Mouse (Mus musculus) lung, adult 2 months (tissue): ENCODE measurements around the gene Gm21885. TPM values are rescaled to one million over a fixed set of nuclear protein-coding genes. Genes with fewer than 3 reads are reported as not detected.

Experiments
- DNase-seq: peaks from one replicate; pipeline ENCODE4 v3.0.0; 2022
- H3K4me1 ChIP-seq: fragments of 200-500 bp; 2 replicates; pipeline ENCODE4 v1.6.1; 2011; ENCODE audit warnings: low read length; ENCODE audit not compliant: control insufficient read depth, insufficient read depth
- H3K4me3 ChIP-seq: fragments of 200-500 bp; replicated peaks from 2 replicates; pipeline ENCODE3; 2011; ENCODE audit warnings: low read depth, mild to moderate bottlenecking, control low read depth, low read length; ENCODE audit errors: extremely low read depth
- CTCF ChIP-seq: fragments of 200-500 bp; IDR thresholded peaks from 2 replicates; pipeline ENCODE4 v1.5.1; 2011; ENCODE audit warnings: mild to moderate bottlenecking, low read length, control low read depth; ENCODE audit not compliant: insufficient read depth
- POLR2A ChIP-seq: fragments of 200-500 bp; IDR thresholded peaks from 2 replicates; pipeline ENCODE4 v1.6.1; 2011; ENCODE audit warnings: low read depth, mild to moderate bottlenecking, control low read depth, low read length, borderline replicate concordance; ENCODE audit errors: extremely low read depth
- WGBS: fragments of 180-500 bp; shearing (Covaris S2); methylation state at CpG from one replicate; pipeline ENCODE4 v1.1.7; 2018; 5-methylcytosine and 5-hydroxymethylcytosine counted together
- polyA plus RNA-seq: library from polyadenylated mRNA; depleted of rRNA; stranded (reverse); fragments of >200 nt; gene quantifications from 2 replicates; pipeline ENCODE4 v1.2.3, GENCODE M21; 2012; rRNA removed

Gm21885 gene
- polyA plus RNA-seq, result not detected in 2 replicates

DNA sequence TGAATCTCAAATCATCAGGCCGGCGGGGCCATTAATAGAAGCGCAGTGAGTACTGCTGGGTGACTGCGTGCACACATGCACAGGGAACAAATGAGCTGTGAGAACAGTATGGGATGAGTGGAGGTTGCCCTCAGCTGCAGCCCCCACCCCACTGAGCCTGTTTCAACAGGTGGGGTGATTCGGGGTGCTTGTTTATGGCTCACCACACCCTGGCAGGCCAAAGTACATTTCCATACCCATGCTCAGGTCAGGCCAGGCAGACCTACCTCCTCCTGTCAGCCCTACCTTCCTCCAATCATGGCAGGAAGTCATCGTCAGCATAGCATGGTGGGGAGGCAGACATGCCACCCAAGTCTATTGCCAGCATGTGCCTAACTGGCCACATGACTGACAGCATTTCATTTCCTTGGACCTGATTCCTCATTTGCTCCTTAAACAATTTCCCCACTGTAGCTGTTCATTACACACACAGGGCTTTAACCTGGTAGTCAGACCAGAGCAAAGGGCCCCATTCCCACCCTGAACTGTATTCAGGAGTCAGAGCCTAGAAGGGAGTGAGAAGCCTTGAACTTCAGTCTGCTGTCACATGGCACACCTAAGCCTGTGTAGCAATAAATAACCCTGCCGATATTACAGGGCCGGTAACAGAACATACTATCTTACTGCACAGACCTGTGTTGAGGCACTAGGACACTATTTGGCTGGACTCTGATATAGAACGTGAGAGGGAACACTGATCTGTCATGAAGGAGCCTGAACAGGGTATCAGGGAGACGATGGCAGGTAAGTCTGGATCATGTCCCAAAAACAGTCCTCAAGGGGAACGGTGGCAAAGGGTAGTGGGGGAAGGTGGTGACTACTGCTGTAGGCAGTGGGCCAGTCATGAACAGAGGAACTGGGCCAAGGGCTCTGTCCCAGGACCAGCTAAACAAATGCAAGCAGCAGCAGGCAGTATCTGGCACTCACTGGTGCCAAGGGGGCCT, at the start of gene Gm21885:
Gm21885 (plus strand) TSS at position 675 of the 983 bp plus-strand sequence.
- Histone ChIP-seq H3K4me1 (no peaks in the 10 kb centered on the region), H3K4me3 (no peak within 1 kb of the TSS)
- no peak for DNase-seq
- WGBS, result 67% methylated on average over 11 of the region's 11 CpGs
- no peak for TF ChIP-seq CTCF
- no peak for TF ChIP-seq POLR2A

DNA sequence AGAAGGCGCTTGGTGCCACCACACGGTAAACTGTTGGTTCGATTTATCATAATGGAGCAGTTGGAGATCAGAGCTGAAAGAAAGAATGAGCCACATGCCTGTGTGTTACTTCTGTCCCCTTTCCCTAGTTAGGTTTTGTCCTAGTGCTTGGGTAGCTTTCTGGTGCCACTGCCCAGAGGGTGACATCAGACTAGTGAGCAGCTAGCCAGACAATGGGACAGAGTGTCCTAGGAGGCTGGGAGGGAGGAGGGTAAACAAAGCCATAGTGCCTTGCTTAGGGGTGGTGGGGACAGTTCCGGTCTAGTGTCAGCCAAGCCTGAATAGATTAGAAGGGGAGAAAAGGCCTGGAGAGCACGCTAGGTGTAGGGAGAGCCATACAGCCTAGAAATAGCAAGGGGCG, 48.3 kb upstream of the Gm21885 start:
- Histone ChIP-seq H3K4me1 (peaks cover 7% of the 10 kb centered on the region; the same call in 1 of the 2 replicates), H3K4me3 (no peak overlapping the region)
- no peak for DNase-seq
- TF ChIP-seq POLR2A (no peak), CTCF (no peak)
- WGBS, result 80% methylated on average over 6 of the region's 6 CpGs

DNA sequence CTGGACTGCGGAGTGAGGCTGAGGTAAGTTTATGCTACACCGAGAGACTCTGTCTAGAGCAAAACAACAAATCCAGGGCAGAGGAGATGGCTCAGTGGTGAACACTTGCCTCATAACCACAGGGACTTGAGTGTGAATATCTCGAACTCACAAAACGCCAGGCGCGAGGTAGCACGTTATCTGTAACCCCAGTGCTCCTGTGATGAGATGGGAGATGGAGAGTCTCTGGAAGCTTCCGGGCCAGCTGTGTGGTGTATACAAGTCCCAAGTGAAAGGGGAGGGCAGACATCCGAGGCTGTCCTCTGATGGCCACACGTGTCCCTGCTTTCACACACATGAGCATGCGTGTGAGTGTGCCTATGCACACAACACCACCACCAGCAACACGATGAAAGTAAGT, 47.3 kb upstream of the Gm21885 start:
- TF ChIP-seq CTCF (no peak), POLR2A (no peak)
- WGBS, result 89% methylated on average over 12 of the region's 12 CpGs
- no peak for DNase-seq
- Histone ChIP-seq H3K4me1 (peaks cover 7% of the 10 kb centered on the region; the same call in 1 of the 2 replicates), H3K4me3 (no peak overlapping the region)

DNA sequence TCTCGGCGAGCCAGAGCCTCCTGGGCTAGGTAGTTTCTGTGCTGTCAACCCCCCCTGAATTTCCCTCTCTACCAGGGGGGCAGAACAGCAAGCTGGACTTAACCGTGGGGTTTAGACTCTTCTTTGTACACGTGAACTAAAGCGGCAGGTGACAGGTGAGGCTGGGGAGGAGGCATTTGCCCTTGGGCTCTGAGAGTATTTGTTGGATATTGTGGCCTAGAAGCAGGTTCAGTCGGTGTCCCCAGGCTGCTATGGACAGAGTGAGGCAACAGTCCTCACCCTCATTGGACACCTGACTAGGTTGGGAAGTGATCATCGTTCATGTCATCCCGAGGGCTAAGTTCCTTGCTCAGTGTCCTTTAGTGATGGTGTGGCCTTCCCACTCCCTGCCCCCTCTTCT, 46.8 kb upstream of the Gm21885 start:
- H3K4me1 ChIP-seq, result peaks cover 7% of the 10 kb centered on the region; the same call in 1 of the 2 replicates
- TF ChIP-seq POLR2A (no peak), CTCF (no peak)
- no peak for DNase-seq
- H3K4me3 ChIP-seq, result no peak overlapping the region
- WGBS, result 91% methylated on average over 8 of the region's 8 CpGs

DNA sequence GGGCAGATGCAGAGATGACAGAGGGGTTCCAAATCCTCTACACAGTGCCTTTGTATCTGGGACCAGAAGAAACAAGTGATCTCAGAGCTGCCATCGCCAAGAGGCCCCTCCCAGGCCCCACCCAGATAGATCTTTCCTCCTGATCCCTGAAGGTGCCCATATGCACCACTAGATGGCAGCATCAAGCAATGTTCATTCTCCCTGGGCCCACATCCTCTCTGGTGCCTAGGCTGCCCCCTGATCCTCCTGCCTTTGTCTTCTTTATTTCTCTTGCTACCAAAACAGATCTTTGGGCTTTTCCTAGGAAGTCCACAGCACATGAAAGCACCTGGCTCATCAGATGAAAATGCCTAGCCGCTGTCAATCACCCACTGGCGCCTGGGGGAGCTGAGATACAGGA, 45.6 kb upstream of the Gm21885 start:
- DNase-seq, result peak; percentile 50
- Histone ChIP-seq H3K4me3 (no peak overlapping the region), H3K4me1 (peaks cover 7% of the 10 kb centered on the region; the same call in 1 of the 2 replicates)
- TF ChIP-seq CTCF, result peak; percentile 92
- TF ChIP-seq POLR2A, result no peak
- WGBS, result 35% methylated on average over 3 of the region's 3 CpGs

DNA sequence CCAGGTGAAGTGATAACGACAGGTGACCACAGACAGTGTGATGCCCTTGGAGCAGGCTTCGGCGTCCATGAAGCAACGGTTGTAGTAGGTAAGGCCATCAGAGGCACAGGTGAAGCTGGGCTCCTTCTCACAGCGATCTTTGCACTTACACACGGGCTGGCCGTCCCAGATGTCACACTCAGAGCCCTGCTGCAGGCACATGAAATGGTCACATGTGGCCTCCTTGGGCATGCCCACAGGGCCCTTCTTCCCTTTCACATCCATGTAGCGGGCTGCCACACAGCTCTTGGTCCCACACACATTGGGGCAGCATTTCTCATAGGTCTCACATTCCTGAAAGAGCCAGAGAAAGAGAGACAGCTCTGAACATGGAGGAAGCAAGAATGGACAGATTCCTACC, 42.9 kb upstream of the Gm21885 start:
- DNase-seq, result no peak
- Histone ChIP-seq H3K4me1 (peaks cover 2% of the 10 kb centered on the region; the same call in 1 of the 2 replicates), H3K4me3 (no peak overlapping the region)
- WGBS, result 94% methylated on average over 8 of the region's 8 CpGs
- TF ChIP-seq POLR2A (no peak), CTCF (no peak)

DNA sequence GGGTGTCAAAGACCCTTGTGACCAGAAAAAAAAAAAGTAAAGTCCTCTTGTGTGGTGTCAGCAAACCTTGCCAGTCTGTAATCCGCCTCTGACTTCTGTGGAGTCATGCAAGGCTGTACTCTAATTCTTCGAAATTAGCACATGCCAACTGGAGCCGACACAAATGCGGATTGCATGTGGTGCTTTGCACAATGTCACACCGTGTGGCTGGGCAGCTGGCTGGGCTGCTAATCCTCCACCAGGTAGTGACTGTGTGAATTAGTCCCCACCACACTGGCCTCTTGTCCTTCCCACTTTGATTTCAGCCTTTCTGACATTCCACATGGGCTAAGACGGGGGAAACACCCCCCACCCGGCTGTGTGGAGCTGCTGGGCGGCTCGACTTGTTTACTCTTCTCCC, 42.0 kb upstream of the Gm21885 start:
- Histone ChIP-seq H3K4me3 (no peak overlapping the region), H3K4me1 (peaks cover 2% of the 10 kb centered on the region; the same call in 1 of the 2 replicates)
- TF ChIP-seq CTCF (no peak), POLR2A (no peak)
- DNase-seq, result no peak
- WGBS, result 43% methylated on average over 9 of the region's 9 CpGs

DNA sequence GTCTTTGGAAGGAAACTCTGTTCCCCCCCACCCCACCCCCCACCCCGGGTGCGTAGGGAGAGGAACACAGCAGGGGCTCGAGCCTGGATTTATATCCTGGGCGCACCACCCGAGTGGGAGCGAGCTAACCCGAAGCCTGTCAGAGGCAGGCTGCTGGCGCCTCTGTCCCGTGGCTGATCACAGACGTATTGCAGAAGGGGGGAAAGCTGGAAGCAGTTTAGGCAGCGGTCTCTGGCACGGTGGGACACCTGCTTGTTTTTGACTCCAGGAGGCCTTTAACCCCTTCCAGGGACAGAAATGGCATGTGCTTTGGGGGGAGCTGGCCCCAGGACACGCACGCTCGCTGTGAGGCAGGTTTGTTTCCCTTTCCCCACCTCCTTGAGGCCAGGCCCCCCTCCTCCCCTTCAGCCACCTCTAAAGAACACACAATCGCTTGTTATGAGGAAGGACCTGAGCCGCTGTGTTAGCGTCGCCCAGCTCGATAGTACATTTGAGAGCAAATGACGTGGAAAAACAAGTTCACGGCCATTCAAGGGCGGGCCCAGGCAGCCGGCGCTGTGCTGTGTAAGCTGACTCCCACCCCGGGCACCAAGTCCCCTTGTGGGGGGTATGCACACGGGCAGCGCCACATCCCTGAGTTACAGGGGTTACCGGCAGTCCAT, 38.8 kb upstream of the Gm21885 start:
- Histone ChIP-seq H3K4me1 (peaks cover 2% of the 10 kb centered on the region; the same call in 1 of the 2 replicates), H3K4me3 (peak overlapping the region; percentile 27)
- DNase-seq, result no peak
- TF ChIP-seq CTCF (no peak), POLR2A (no peak)
- WGBS, result 8% methylated on average over 29 of the region's 29 CpGs

DNA sequence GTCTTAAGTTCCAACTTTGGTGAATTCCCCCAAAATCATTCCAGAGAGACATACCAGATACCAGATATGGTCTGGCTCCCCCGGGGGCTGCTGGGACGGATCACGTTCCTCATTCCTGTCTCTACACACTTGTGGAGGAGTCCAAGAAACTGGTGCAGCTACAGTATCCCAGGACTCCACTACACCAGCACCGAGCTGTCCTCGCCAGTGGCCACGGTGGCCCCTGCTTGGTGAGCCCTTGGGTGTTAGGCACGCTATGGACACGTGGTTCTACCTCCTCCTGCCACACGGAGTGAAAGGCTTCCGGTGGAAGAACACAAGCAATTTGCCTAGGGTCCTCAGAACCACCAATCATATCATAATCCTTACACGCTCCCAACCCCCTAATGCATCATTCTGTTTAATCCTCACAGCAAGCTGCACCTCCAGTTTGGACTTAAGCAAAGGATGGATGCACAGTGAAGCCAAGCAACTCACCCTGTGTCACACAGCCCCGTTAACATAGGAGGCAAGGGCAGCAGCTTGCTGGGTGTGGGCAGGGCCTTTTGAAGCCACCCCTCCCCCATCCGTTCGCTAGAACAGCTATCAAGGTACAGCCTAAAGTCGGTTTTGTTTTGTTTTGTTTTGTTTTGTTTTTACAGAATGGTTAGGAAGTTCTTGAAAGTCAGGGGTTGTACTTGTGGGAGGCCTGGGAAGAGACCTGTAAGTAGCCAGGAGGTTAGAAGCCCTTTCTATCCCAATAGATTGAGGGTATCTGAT, 38.1 kb upstream of the Gm21885 start:
- WGBS, result 40% methylated on average over 15 of the region's 15 CpGs
- TF ChIP-seq CTCF, result no peak
- no peak for TF ChIP-seq POLR2A
- no peak overlapping the region for H3K4me3 ChIP-seq
- peaks cover 2% of the 10 kb centered on the region; the same call in 1 of the 2 replicates for H3K4me1 ChIP-seq
- DNase-seq, result no peak
